Mouse (Mus musculus): ENCODE results near the gene Rbm7. TPM values are rescaled to one million over a fixed set of nuclear protein-coding genes. Genes with fewer than 3 reads are reported as not detected.

Gene Rbm7
- polyA plus RNA-seq, 1 experiment: 31.5 TPM

- Histone ChIP-seq H3K27ac (ENCODE audit: insufficient read depth, low read length) (no peak overlapping the region), H3K4me3 (ENCODE audit: insufficient read depth, low read length) (no peak overlapping the region), H3K4me1 (ENCODE audit: control insufficient read depth, insufficient read depth, low read length) (no peaks in the 10 kb centered on the region)
- no peak for TF ChIP-seq POLR2A (IDR thresholded peaks at IDR 0.05; ENCODE audit: extremely low read depth, insufficient read depth, low read length)
- TF ChIP-seq CTCF (IDR thresholded peaks at IDR 0.05; ENCODE audit: extremely low read depth, insufficient read depth, low read length): peak; percentile 18; the same call in 1 of the 2 replicates
Observed at GRCm38 (mm10) chr9:48465671-48466070, 29.4 kb downstream of the Rbm7 start.

DNA sequence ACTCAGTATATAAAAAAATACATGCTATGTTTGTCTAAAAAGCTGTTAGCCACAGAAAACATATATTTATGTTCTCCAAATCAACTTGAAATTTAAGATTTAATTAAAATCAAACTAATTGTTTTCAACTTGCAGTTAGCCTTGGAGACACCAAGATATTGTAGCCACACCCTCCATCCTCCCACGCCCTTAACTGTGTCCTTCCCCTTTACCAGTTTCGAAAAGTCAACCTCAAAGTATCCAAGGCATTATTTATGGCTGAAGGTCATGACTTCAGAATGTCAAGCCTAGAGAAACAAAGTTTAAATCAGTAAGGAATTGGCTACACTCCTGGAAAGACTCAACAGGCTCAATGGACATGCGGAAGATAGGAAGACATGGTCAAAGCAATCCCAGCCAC lies 33.6 kb downstream of the Rbm7 start:
- TF ChIP-seq POLR2A (IDR thresholded peaks at IDR 0.05; ENCODE audit: extremely low read depth, insufficient read depth, low read length) (no peak), CTCF (IDR thresholded peaks at IDR 0.05; ENCODE audit: extremely low read depth, insufficient read depth, low read length) (no peak)
- Histone ChIP-seq H3K4me1 (ENCODE audit: control insufficient read depth, insufficient read depth, low read length) (no peaks in the 10 kb centered on the region), H3K27ac (ENCODE audit: insufficient read depth, low read length) (no peak overlapping the region), H3K4me3 (ENCODE audit: insufficient read depth, low read length) (no peak overlapping the region)

- H3K4me3 ChIP-seq (ENCODE audit: insufficient read depth, low read length): no peak overlapping the region
- no peaks in the 10 kb centered on the region for H3K4me1 ChIP-seq (ENCODE audit: control insufficient read depth, insufficient read depth, low read length)
- H3K27ac ChIP-seq (ENCODE audit: insufficient read depth, low read length): no peak overlapping the region
- TF ChIP-seq CTCF (IDR thresholded peaks at IDR 0.05; ENCODE audit: extremely low read depth, insufficient read depth, low read length) (no peak), POLR2A (IDR thresholded peaks at IDR 0.05; ENCODE audit: extremely low read depth, insufficient read depth, low read length) (no peak)
Observed at GRCm38 (mm10) chr9:48460720-48461119, 34.4 kb downstream of the Rbm7 start.

DNA sequence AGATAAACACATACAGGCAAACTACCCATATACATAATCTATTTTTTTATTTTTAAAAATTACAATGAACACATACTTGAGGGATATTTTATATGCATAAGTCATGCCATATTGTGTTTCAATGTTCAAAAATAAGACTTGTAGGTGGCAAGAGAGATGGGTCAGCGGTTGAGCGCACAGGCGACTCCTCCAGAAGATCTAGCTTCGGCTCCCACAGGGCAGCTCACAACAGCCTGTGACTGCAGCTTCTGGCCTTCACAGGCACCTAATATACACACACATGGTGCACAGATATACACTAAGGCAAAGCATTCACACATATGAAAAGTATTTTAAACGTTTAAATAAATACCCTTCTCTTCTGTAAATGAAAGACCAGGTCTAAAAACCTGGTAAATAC lies 35.7 kb downstream of the Rbm7 start:
- TF ChIP-seq POLR2A (IDR thresholded peaks at IDR 0.05; ENCODE audit: extremely low read depth, insufficient read depth, low read length) (no peak), CTCF (IDR thresholded peaks at IDR 0.05; ENCODE audit: extremely low read depth, insufficient read depth, low read length) (no peak)
- H3K4me1 ChIP-seq (ENCODE audit: control insufficient read depth, insufficient read depth, low read length): no peaks in the 10 kb centered on the region
- no peak overlapping the region for H3K27ac ChIP-seq (ENCODE audit: insufficient read depth, low read length)
- no peak overlapping the region for H3K4me3 ChIP-seq (ENCODE audit: insufficient read depth, low read length)

- TF ChIP-seq POLR2A (IDR thresholded peaks at IDR 0.05; ENCODE audit: extremely low read depth, insufficient read depth, low read length): no peak
- TF ChIP-seq CTCF (IDR thresholded peaks at IDR 0.05; ENCODE audit: extremely low read depth, insufficient read depth, low read length): 0 out of 2 replicates have a peak, but pooled peaks have one; percentile 13
- Histone ChIP-seq H3K27ac (ENCODE audit: insufficient read depth, low read length) (no peak overlapping the region), H3K4me1 (ENCODE audit: control insufficient read depth, insufficient read depth, low read length) (no peaks in the 10 kb centered on the region), H3K4me3 (ENCODE audit: insufficient read depth, low read length) (no peak overlapping the region)
Observed at GRCm38 (mm10) chr9:48458879-48459278, 36.2 kb downstream of the Rbm7 start.

- Histone ChIP-seq H3K4me3 (ENCODE audit: insufficient read depth, low read length) (no peak overlapping the region), H3K4me1 (ENCODE audit: control insufficient read depth, insufficient read depth, low read length) (no peaks in the 10 kb centered on the region), H3K27ac (ENCODE audit: insufficient read depth, low read length) (no peak overlapping the region)
- TF ChIP-seq CTCF (IDR thresholded peaks at IDR 0.05; ENCODE audit: extremely low read depth, insufficient read depth, low read length) (no peak), POLR2A (IDR thresholded peaks at IDR 0.05; ENCODE audit: extremely low read depth, insufficient read depth, low read length) (no peak)
Observed at GRCm38 (mm10) chr9:48455961-48456360, 39.1 kb downstream of the Rbm7 start.

- Histone ChIP-seq H3K27ac (ENCODE audit: insufficient read depth, low read length) (no peak overlapping the region), H3K4me3 (ENCODE audit: insufficient read depth, low read length) (no peak overlapping the region), H3K4me1 (ENCODE audit: control insufficient read depth, insufficient read depth, low read length) (no peaks in the 10 kb centered on the region)
- TF ChIP-seq CTCF (IDR thresholded peaks at IDR 0.05; ENCODE audit: extremely low read depth, insufficient read depth, low read length) (no peak), POLR2A (IDR thresholded peaks at IDR 0.05; ENCODE audit: extremely low read depth, insufficient read depth, low read length) (no peak)
Observed at GRCm38 (mm10) chr9:48450066-48450465, 45.0 kb downstream of the Rbm7 start.

DNA sequence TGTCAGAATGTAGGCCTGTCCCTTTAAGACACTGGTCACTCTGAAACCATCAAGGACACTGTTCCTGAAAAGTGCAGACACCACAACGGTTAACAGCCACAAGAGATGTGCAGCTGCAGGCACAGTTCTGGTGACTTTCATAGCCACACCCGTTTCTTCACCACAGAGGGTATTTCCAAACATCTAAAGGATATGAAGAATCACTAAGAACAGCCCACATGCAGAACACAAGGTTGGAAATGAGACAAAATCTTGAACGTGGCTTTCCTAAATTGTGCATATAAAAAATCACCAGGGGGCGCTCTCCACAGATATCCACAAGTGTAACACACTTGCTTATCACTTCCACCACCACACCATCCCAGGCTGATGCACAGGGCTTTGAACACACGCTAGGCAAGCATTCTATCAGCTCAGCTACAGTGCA lies 47.3 kb downstream of the Rbm7 start:
- no peaks in the 10 kb centered on the region for H3K4me1 ChIP-seq (ENCODE audit: control insufficient read depth, insufficient read depth, low read length)
- H3K27ac ChIP-seq (ENCODE audit: insufficient read depth, low read length): no peak overlapping the region
- no peak overlapping the region for H3K4me3 ChIP-seq (ENCODE audit: insufficient read depth, low read length)
- TF ChIP-seq CTCF (IDR thresholded peaks at IDR 0.05; ENCODE audit: extremely low read depth, insufficient read depth, low read length): 0 out of 2 replicates have a peak, but pooled peaks have one; percentile 25
- TF ChIP-seq POLR2A (IDR thresholded peaks at IDR 0.05; ENCODE audit: extremely low read depth, insufficient read depth, low read length): no peak

- no peak overlapping the region for H3K4me3 ChIP-seq (ENCODE audit: insufficient read depth, low read length)
- no peaks in the 10 kb centered on the region for H3K4me1 ChIP-seq (ENCODE audit: control insufficient read depth, insufficient read depth, low read length)
- TF ChIP-seq POLR2A (IDR thresholded peaks at IDR 0.05; ENCODE audit: extremely low read depth, insufficient read depth, low read length): no peak
- TF ChIP-seq CTCF (IDR thresholded peaks at IDR 0.05; ENCODE audit: extremely low read depth, insufficient read depth, low read length): no peak
- H3K27ac ChIP-seq (ENCODE audit: insufficient read depth, low read length): no peak overlapping the region
Observed at GRCm38 (mm10) chr9:48444821-48445220, 50.3 kb downstream of the Rbm7 start.

GRCm38 (mm10) chr9:48443873-48444272 lies 51.2 kb downstream of the Rbm7 start:
- TF ChIP-seq POLR2A (IDR thresholded peaks at IDR 0.05; ENCODE audit: extremely low read depth, insufficient read depth, low read length) (no peak), CTCF (IDR thresholded peaks at IDR 0.05; ENCODE audit: extremely low read depth, insufficient read depth, low read length) (no peak)
- Histone ChIP-seq H3K27ac (ENCODE audit: insufficient read depth, low read length) (no peak overlapping the region), H3K4me1 (ENCODE audit: control insufficient read depth, insufficient read depth, low read length) (no peaks in the 10 kb centered on the region), H3K4me3 (ENCODE audit: insufficient read depth, low read length) (no peak overlapping the region)

Other genes starting within 250 kb of the Rbm7 start
- 0.81 and 1.2 TPM in 2 replicates for gene Nxpe2, start 141.8 kb downstream of the Rbm7 start, polyA plus RNA-seq (2012; rRNA removed)
- 151 and 157 TPM in 2 replicates for gene Rexo2, start 14.7 kb downstream of the Rbm7 start, polyA plus RNA-seq (2012; rRNA removed)
- gene Gm5617, start 143 bp upstream of the Rbm7 start, polyA plus RNA-seq (2012; rRNA removed): 16.4 and 19.3 TPM in 2 replicates
- gene Nnmt, start 109.9 kb upstream of the Rbm7 start, polyA plus RNA-seq (2012; rRNA removed): 0.35 and 0.51 TPM in 2 replicates